Mouse (Mus musculus): ENCODE data around the gene 1700017D01Rik.
"Not testable (repeated sequence)": the region's sequence is repeated elsewhere in the genome, so short reads cannot be mapped to it uniquely, and the experiment has no call there.

The 1700017D01Rik gene

GRCm38 (mm10) chr19:11130776-11131175 lies at the start of gene 1700017D01Rik:
Gene 1700017D01Rik, minus strand, starts transcription at chr19:11130876.
- DNase-seq (ENCODE audit: low spot score) = not testable (repeated sequence)

- no peak for DNase-seq (ENCODE audit: low spot score)
Observed at GRCm38 (mm10) chr19:11177464-11177863, 46.8 kb upstream of the 1700017D01Rik start.

- no peak for DNase-seq (ENCODE audit: low spot score)
Observed at GRCm38 (mm10) chr19:11165172-11165571, 34.5 kb upstream of the 1700017D01Rik start, which contains the start of gene 1700025F22Rik. Gene 1700025F22Rik, minus strand, starts transcription at chr19:11165320.

GRCm38 (mm10) chr19:11157890-11158289 lies 27.2 kb upstream of the 1700017D01Rik start:
- DNase-seq (ENCODE audit: low spot score) = not testable (repeated sequence)

GRCm38 (mm10) chr19:11135336-11135735 lies 4.7 kb upstream of the 1700017D01Rik start:
- DNase-seq (ENCODE audit: low spot score) = no peak

GRCm38 (mm10) chr19:11134852-11135251 lies 4.2 kb upstream of the 1700017D01Rik start:
- no peak for DNase-seq (ENCODE audit: low spot score)

- no peak for DNase-seq (ENCODE audit: low spot score)
Observed at GRCm38 (mm10) chr19:11129702-11130101, 974 bp downstream of the 1700017D01Rik start.

GRCm38 (mm10) chr19:11121016-11121420 lies 9.7 kb downstream of the 1700017D01Rik start:
- not testable (repeated sequence) for DNase-seq (ENCODE audit: low spot score)

- no peak for DNase-seq (ENCODE audit: low spot score)
Observed at GRCm38 (mm10) chr19:11119338-11119737, 11.3 kb downstream of the 1700017D01Rik start.

- DNase-seq (ENCODE audit: low spot score) = peak; percentile 18
Observed at GRCm38 (mm10) chr19:11107746-11108145, 22.9 kb downstream of the 1700017D01Rik start.

- no peak for DNase-seq (ENCODE audit: low spot score)
Observed at GRCm38 (mm10) chr19:11101880-11102279, 28.8 kb downstream of the 1700017D01Rik start.

- DNase-seq (ENCODE audit: low spot score) = no peak
Observed at GRCm38 (mm10) chr19:11098401-11098800, 32.3 kb downstream of the 1700017D01Rik start.

GRCm38 (mm10) chr19:11092131-11092530 lies 38.5 kb downstream of the 1700017D01Rik start:
- DNase-seq (ENCODE audit: low spot score) = not testable (repeated sequence)

- no peak for DNase-seq (ENCODE audit: low spot score)
Observed at GRCm38 (mm10) chr19:11080934-11081333, 49.7 kb downstream of the 1700017D01Rik start, which contains the start of gene Ms4a8a. Gene Ms4a8a, minus strand, starts transcription at chr19:11081102.

- no peak for DNase-seq (ENCODE audit: low spot score)
Observed at GRCm38 (mm10) chr19:11070364-11070763, 60.3 kb downstream of the 1700017D01Rik start.

- DNase-seq (ENCODE audit: low spot score) = no peak
Observed at GRCm38 (mm10) chr19:11065202-11065875, 65.3 kb downstream of the 1700017D01Rik start.

GRCm38 (mm10) chr19:11060900-11061299 lies 69.8 kb downstream of the 1700017D01Rik start:
- DNase-seq (ENCODE audit: low spot score) = no peak

- no peak for DNase-seq (ENCODE audit: low spot score)
Observed at GRCm38 (mm10) chr19:11059967-11060366, 70.7 kb downstream of the 1700017D01Rik start.

GRCm38 (mm10) chr19:11055700-11056099 lies 75.0 kb downstream of the 1700017D01Rik start:
- DNase-seq (ENCODE audit: low spot score) = not testable (repeated sequence)

GRCm38 (mm10) chr19:11053277-11053676 lies 77.4 kb downstream of the 1700017D01Rik start:
- no peak for DNase-seq (ENCODE audit: low spot score)

GRCm38 (mm10) chr19:11052877-11053276 lies 77.8 kb downstream of the 1700017D01Rik start:
- DNase-seq (ENCODE audit: low spot score) = no peak

- no peak for DNase-seq (ENCODE audit: low spot score)
Observed at GRCm38 (mm10) chr19:11050286-11050685, 80.4 kb downstream of the 1700017D01Rik start.

- no peak for DNase-seq (ENCODE audit: low spot score)
Observed at GRCm38 (mm10) chr19:11049426-11049825, 81.2 kb downstream of the 1700017D01Rik start.

- no peak for DNase-seq (ENCODE audit: low spot score)
Observed at GRCm38 (mm10) chr19:11048503-11048902, 82.2 kb downstream of the 1700017D01Rik start.
